Mouse (Mus musculus) MEL-GATA-1-ER (cell line): ENCODE results near the gene Lhx8.

Source experiments
- DNase-seq: peaks from one replicate; pipeline ENCODE4 v3.0.0-alpha.2; 2012; ENCODE audit warnings: low read depth; ENCODE audit errors: extremely low read depth

Gene Lhx8

GRCm38 (mm10) chr3:154330181-154331002, at the start of gene Lhx8:
Gene Lhx8, minus strand, starts transcription at chr3:154330659.
- no peak for DNase-seq

GRCm38 (mm10) chr3:154373536-154373935, 43.1 kb upstream of the Lhx8 start:
- no peak for DNase-seq

- DNase-seq, result no peak
These were observed 42.2 kb upstream of the Lhx8 start for GRCm38 (mm10) chr3:154372688-154373087.

- no peak for DNase-seq
These were observed 36.9 kb upstream of the Lhx8 start for GRCm38 (mm10) chr3:154367327-154367726.

GRCm38 (mm10) chr3:154364604-154365209, 34.2 kb upstream of the Lhx8 start:
- no peak for DNase-seq

GRCm38 (mm10) chr3:154363507-154363906, 33.0 kb upstream of the Lhx8 start:
- no peak for DNase-seq

- DNase-seq, result no peak
These were observed 28.8 kb upstream of the Lhx8 start for GRCm38 (mm10) chr3:154359231-154359630.

GRCm38 (mm10) chr3:154340294-154340914, 9.9 kb upstream of the Lhx8 start:
- DNase-seq, result no peak

- DNase-seq, result no peak
These were observed 9.3 kb upstream of the Lhx8 start for GRCm38 (mm10) chr3:154339649-154340260.

- no peak for DNase-seq
These were observed 4.3 kb upstream of the Lhx8 start for GRCm38 (mm10) chr3:154334806-154335205.

- no peak for DNase-seq
These were observed 3.0 kb upstream of the Lhx8 start for GRCm38 (mm10) chr3:154333401-154333999.

- DNase-seq, result no peak
These were observed 2.5 kb upstream of the Lhx8 start for GRCm38 (mm10) chr3:154332941-154333340.

GRCm38 (mm10) chr3:154332213-154332530, 1.7 kb upstream of the Lhx8 start:
- DNase-seq, result no peak

GRCm38 (mm10) chr3:154331506-154332212, 1.2 kb upstream of the Lhx8 start:
- no peak for DNase-seq

- DNase-seq, result no peak
These were observed 513 bp upstream of the Lhx8 start for GRCm38 (mm10) chr3:154331003-154331340.

GRCm38 (mm10) chr3:154329323-154330180, 907 bp downstream of the Lhx8 start:
- DNase-seq, result no peak

- DNase-seq, result no peak
These were observed 1.6 kb downstream of the Lhx8 start for GRCm38 (mm10) chr3:154328721-154329322.

- no peak for DNase-seq
These were observed 2.4 kb downstream of the Lhx8 start for GRCm38 (mm10) chr3:154327883-154328720.
